Mouse (Mus musculus): ENCODE results near the gene A430078G23Rik. TPM values are rescaled to one million over a fixed set of nuclear protein-coding genes. Genes with fewer than 3 reads are reported as not detected.

A430078G23Rik gene
- polyA plus RNA-seq, 1 experiment from 2014 or later, result 0.40 TPM

GRCm38 (mm10) chr8:3407417-3407816 lies 54.2 kb downstream of the A430078G23Rik start:
- 0 out of 2 replicates have a peak overlapping the region, but pooled peaks have one; percentile 13 for H3K4me2 ChIP-seq
- H3K27ac ChIP-seq (ENCODE audit: low read depth, low read length), result no peak overlapping the region
- WGBS, result 66% methylated on average over 3 of the region's 3 CpGs
- H3K4me3 ChIP-seq (ENCODE audit: low read depth, low read length), result no peak overlapping the region
- DNase-seq (ENCODE audit: low spot score) (no peak), ATAC-seq (replicated peaks; ENCODE audit: low FRiP score) (peak; percentile 62)
- H3K9me3 ChIP-seq (ENCODE audit: control insufficient read depth, low read length), result no peaks in the 10 kb centered on the region
- H3K36me3 ChIP-seq (ENCODE audit: control insufficient read depth, insufficient read depth, low read length), result no peaks in the 10 kb centered on the region
- H3K9ac ChIP-seq (ENCODE audit: low read depth, low read length), result no peak overlapping the region
- H3K4me1 ChIP-seq (replicated peaks; ENCODE audit: control insufficient read depth, insufficient read depth, low read length), result peaks cover 31% of the 10 kb centered on the region
- H3K27me3 ChIP-seq (replicated peaks; ENCODE audit: control insufficient read depth, insufficient read depth, low read length), result no peaks in the 10 kb centered on the region

GRCm38 (mm10) chr8:3411085-3411484 lies 57.9 kb downstream of the A430078G23Rik start:
- H3K4me1 ChIP-seq (replicated peaks; ENCODE audit: control insufficient read depth, insufficient read depth, low read length), result peaks cover 54% of the 10 kb centered on the region
- no peak overlapping the region for H3K4me3 ChIP-seq (ENCODE audit: low read depth, low read length)
- no peaks in the 10 kb centered on the region for H3K9me3 ChIP-seq (ENCODE audit: control insufficient read depth, low read length)
- H3K27me3 ChIP-seq (replicated peaks; ENCODE audit: control insufficient read depth, insufficient read depth, low read length), result no peaks in the 10 kb centered on the region
- 57% methylated on average over 2 of the region's 2 CpGs for WGBS
- H3K27ac ChIP-seq (ENCODE audit: low read depth, low read length), result peak overlapping the region; percentile 63
- H3K9ac ChIP-seq (ENCODE audit: low read depth, low read length), result no peak overlapping the region
- peak overlapping the region; percentile 45 for H3K4me2 ChIP-seq
- no peaks in the 10 kb centered on the region for H3K36me3 ChIP-seq (ENCODE audit: control insufficient read depth, insufficient read depth, low read length)
- ATAC-seq (replicated peaks; ENCODE audit: low FRiP score) (peak; percentile 52), DNase-seq (ENCODE audit: low spot score) (no peak)

- Histone ChIP-seq H3K9ac (ENCODE audit: low read depth, low read length) (no peak overlapping the region), H3K27me3 (replicated peaks; ENCODE audit: control insufficient read depth, insufficient read depth, low read length) (no peaks in the 10 kb centered on the region), H3K36me3 (ENCODE audit: control insufficient read depth, insufficient read depth, low read length) (no peaks in the 10 kb centered on the region), H3K27ac (ENCODE audit: low read depth, low read length) (peak overlapping the region; percentile 63), H3K9me3 (ENCODE audit: control insufficient read depth, low read length) (no peaks in the 10 kb centered on the region), H3K4me2 (peak overlapping the region; percentile 45), H3K4me1 (replicated peaks; ENCODE audit: control insufficient read depth, insufficient read depth, low read length) (peaks cover 51% of the 10 kb centered on the region), H3K4me3 (ENCODE audit: low read depth, low read length) (no peak overlapping the region)
- peak; percentile 85 for ATAC-seq (replicated peaks; ENCODE audit: low FRiP score)
- no peak for DNase-seq (ENCODE audit: low spot score)
- 41% methylated on average over 7 of the region's 7 CpGs for WGBS
Measured at GRCm38 (mm10) chr8:3411901-3412301, 58.7 kb downstream of the A430078G23Rik start.

GRCm38 (mm10) chr8:3412816-3413215 lies 59.6 kb downstream of the A430078G23Rik start:
- Histone ChIP-seq H3K4me2 (no peak overlapping the region), H3K4me1 (replicated peaks; ENCODE audit: control insufficient read depth, insufficient read depth, low read length) (peaks cover 50% of the 10 kb centered on the region)

GRCm38 (mm10) chr8:3414639-3415190 lies 61.5 kb downstream of the A430078G23Rik start:
- no peak overlapping the region for H3K4me2 ChIP-seq
- H3K4me3 ChIP-seq (ENCODE audit: low read depth, low read length), result no peak overlapping the region
- ATAC-seq (replicated peaks; ENCODE audit: low FRiP score) (no peak), DNase-seq (ENCODE audit: low spot score) (no peak)
- no peaks in the 10 kb centered on the region for H3K36me3 ChIP-seq (ENCODE audit: control insufficient read depth, insufficient read depth, low read length)
- 0 out of 2 replicates have a peak overlapping the region, but pooled peaks have one; percentile 3 for H3K27ac ChIP-seq (ENCODE audit: low read depth, low read length)
- no peaks in the 10 kb centered on the region for H3K27me3 ChIP-seq (replicated peaks; ENCODE audit: control insufficient read depth, insufficient read depth, low read length)
- no peak overlapping the region for H3K9ac ChIP-seq (ENCODE audit: low read depth, low read length)
- WGBS, result 74% methylated on average over 6 of the region's 6 CpGs
- peaks cover 53% of the 10 kb centered on the region for H3K4me1 ChIP-seq (replicated peaks; ENCODE audit: control insufficient read depth, insufficient read depth, low read length)
- H3K9me3 ChIP-seq (ENCODE audit: control insufficient read depth, low read length), result no peaks in the 10 kb centered on the region

More at GRCm38 (mm10) chr8:3412816-3413215, 59.6 kb downstream of the A430078G23Rik start:
- no peaks in the 10 kb centered on the region for H3K36me3 ChIP-seq (ENCODE audit: control insufficient read depth, insufficient read depth, low read length)
- no peak overlapping the region for H3K4me3 ChIP-seq (ENCODE audit: low read depth, low read length)
- H3K27ac ChIP-seq (ENCODE audit: low read depth, low read length), result no peak overlapping the region
- DNase-seq (ENCODE audit: low spot score), result no peak
- H3K9me3 ChIP-seq (ENCODE audit: control insufficient read depth, low read length), result no peaks in the 10 kb centered on the region
- no peaks in the 10 kb centered on the region for H3K27me3 ChIP-seq (replicated peaks; ENCODE audit: control insufficient read depth, insufficient read depth, low read length)
- ATAC-seq (replicated peaks; ENCODE audit: low FRiP score), result no peak
- H3K9ac ChIP-seq (ENCODE audit: low read depth, low read length), result no peak overlapping the region
- WGBS, result 78% methylated on average over 1 of the region's 1 CpGs

GRCm38 (mm10) chr8:3415259-3415658 lies 62.0 kb downstream of the A430078G23Rik start:
- Histone ChIP-seq H3K36me3 (ENCODE audit: control insufficient read depth, insufficient read depth, low read length) (no peaks in the 10 kb centered on the region), H3K9me3 (ENCODE audit: control insufficient read depth, low read length) (no peaks in the 10 kb centered on the region), H3K27ac (ENCODE audit: low read depth, low read length) (0 out of 2 replicates have a peak overlapping the region, but pooled peaks have one; percentile 3), H3K4me3 (ENCODE audit: low read depth, low read length) (no peak overlapping the region), H3K4me1 (replicated peaks; ENCODE audit: control insufficient read depth, insufficient read depth, low read length) (peaks cover 53% of the 10 kb centered on the region), H3K27me3 (replicated peaks; ENCODE audit: control insufficient read depth, insufficient read depth, low read length) (no peaks in the 10 kb centered on the region), H3K4me2 (no peak overlapping the region), H3K9ac (ENCODE audit: low read depth, low read length) (no peak overlapping the region)
- DNase-seq (ENCODE audit: low spot score), result no peak
- ATAC-seq (replicated peaks; ENCODE audit: low FRiP score), result no peak
- WGBS, result 65% methylated on average over 4 of the region's 4 CpGs

GRCm38 (mm10) chr8:3415661-3416060 lies 62.4 kb downstream of the A430078G23Rik start:
- Histone ChIP-seq H3K9me3 (ENCODE audit: control insufficient read depth, low read length) (no peaks in the 10 kb centered on the region), H3K4me3 (ENCODE audit: low read depth, low read length) (no peak overlapping the region), H3K27me3 (replicated peaks; ENCODE audit: control insufficient read depth, insufficient read depth, low read length) (no peaks in the 10 kb centered on the region), H3K4me2 (no peak overlapping the region), H3K27ac (ENCODE audit: low read depth, low read length) (no peak overlapping the region), H3K36me3 (ENCODE audit: control insufficient read depth, insufficient read depth, low read length) (no peaks in the 10 kb centered on the region), H3K9ac (ENCODE audit: low read depth, low read length) (no peak overlapping the region), H3K4me1 (replicated peaks; ENCODE audit: control insufficient read depth, insufficient read depth, low read length) (peaks cover 53% of the 10 kb centered on the region)
- 76% methylated on average over 6 of the region's 6 CpGs for WGBS
- no peak for DNase-seq (ENCODE audit: low spot score)
- ATAC-seq (replicated peaks; ENCODE audit: low FRiP score), result no peak

- H3K4me2 ChIP-seq, result peak overlapping the region; percentile 33; the same call in 1 of the 2 replicates
- no peaks in the 10 kb centered on the region for H3K36me3 ChIP-seq (ENCODE audit: control insufficient read depth, insufficient read depth, low read length)
- peak overlapping the region; percentile 36 for H3K27ac ChIP-seq (ENCODE audit: low read depth, low read length)
- H3K9me3 ChIP-seq (ENCODE audit: control insufficient read depth, low read length), result no peaks in the 10 kb centered on the region
- H3K4me3 ChIP-seq (ENCODE audit: low read depth, low read length), result no peak overlapping the region
- H3K4me1 ChIP-seq (replicated peaks; ENCODE audit: control insufficient read depth, insufficient read depth, low read length), result peaks cover 43% of the 10 kb centered on the region
- DNase-seq (ENCODE audit: low spot score) (no peak), ATAC-seq (replicated peaks; ENCODE audit: low FRiP score) (no peak)
- no peaks in the 10 kb centered on the region for H3K27me3 ChIP-seq (replicated peaks; ENCODE audit: control insufficient read depth, insufficient read depth, low read length)
- no peak overlapping the region for H3K9ac ChIP-seq (ENCODE audit: low read depth, low read length)
- WGBS, result 58% methylated on average over 4 of the region's 4 CpGs
Measured at GRCm38 (mm10) chr8:3416846-3417245, 63.6 kb downstream of the A430078G23Rik start.

- Histone ChIP-seq H3K4me3 (ENCODE audit: low read depth, low read length) (no peak overlapping the region), H3K4me2 (peak overlapping the region; percentile 33), H3K36me3 (ENCODE audit: control insufficient read depth, insufficient read depth, low read length) (no peaks in the 10 kb centered on the region), H3K9ac (ENCODE audit: low read depth, low read length) (no peak overlapping the region), H3K4me1 (replicated peaks; ENCODE audit: control insufficient read depth, insufficient read depth, low read length) (peaks cover 37% of the 10 kb centered on the region), H3K9me3 (ENCODE audit: control insufficient read depth, low read length) (no peaks in the 10 kb centered on the region), H3K27ac (ENCODE audit: low read depth, low read length) (peak overlapping the region; percentile 36), H3K27me3 (replicated peaks; ENCODE audit: control insufficient read depth, insufficient read depth, low read length) (no peaks in the 10 kb centered on the region)
- 13% methylated on average over 8 of the region's 8 CpGs for WGBS
- DNase-seq (ENCODE audit: low spot score) (no peak), ATAC-seq (replicated peaks; ENCODE audit: low FRiP score) (peak; percentile 51)
Measured at GRCm38 (mm10) chr8:3417455-3417854, 64.2 kb downstream of the A430078G23Rik start.
